Mouse (Mus musculus): ENCODE results near the gene Slc15a1. TPM values are rescaled to one million over a fixed set of nuclear protein-coding genes. Genes with fewer than 3 reads are reported as not detected.

Gene Slc15a1
- total RNA-seq (2021), result under 1 TPM in 1 of 2 experiments, not detected in 1; 0.19 TPM
- long read RNA-seq, experiment 1, partial matches to known transcripts, result 0 of 1 reads
- long read RNA-seq, experiment 1, other reads (novel, unspliced or antisense), result 1 of 1 reads
- long read RNA-seq, experiment 2, result 0 reads

GRCm38 (mm10) chr14:121504781-121505484 lies at the start of gene Slc15a1:
Gene Slc15a1 (minus strand): TSS chr14:121505252.
- DNase-seq (ENCODE audit: low spot score in 2 of 2), result no peak

- no peak for DNase-seq (ENCODE audit: low spot score in 2 of 2)
Measured at GRCm38 (mm10) chr14:121553785-121554184, 48.7 kb upstream of the Slc15a1 start.

GRCm38 (mm10) chr14:121552586-121552985 lies 47.5 kb upstream of the Slc15a1 start:
- no peak for DNase-seq (ENCODE audit: low spot score in 2 of 2)

GRCm38 (mm10) chr14:121549834-121550233 lies 44.8 kb upstream of the Slc15a1 start:
- DNase-seq (ENCODE audit: low spot score in 2 of 2), result no peak

GRCm38 (mm10) chr14:121547745-121548144 lies 42.7 kb upstream of the Slc15a1 start:
- DNase-seq (ENCODE audit: low spot score in 2 of 2), result no peak

- DNase-seq (ENCODE audit: low spot score in 2 of 2), result no peak
Measured at GRCm38 (mm10) chr14:121546621-121547020, 41.6 kb upstream of the Slc15a1 start.

GRCm38 (mm10) chr14:121545551-121546331 lies 40.7 kb upstream of the Slc15a1 start:
- no peak for DNase-seq (ENCODE audit: low spot score in 2 of 2)

- DNase-seq (ENCODE audit: low spot score in 2 of 2), result no peak
Measured at GRCm38 (mm10) chr14:121541262-121541661, 36.2 kb upstream of the Slc15a1 start.

GRCm38 (mm10) chr14:121534501-121534900 lies 29.4 kb upstream of the Slc15a1 start:
- no peak for DNase-seq (ENCODE audit: low spot score in 2 of 2)

- no peak for DNase-seq (ENCODE audit: low spot score in 2 of 2)
Measured at GRCm38 (mm10) chr14:121530853-121531252, 25.8 kb upstream of the Slc15a1 start.

- DNase-seq (ENCODE audit: low spot score in 2 of 2), result no peak
Measured at GRCm38 (mm10) chr14:121527883-121528282, 22.8 kb upstream of the Slc15a1 start.

- DNase-seq (ENCODE audit: low spot score in 2 of 2), result no peak
Measured at GRCm38 (mm10) chr14:121527201-121527600, 22.1 kb upstream of the Slc15a1 start.

GRCm38 (mm10) chr14:121521709-121522108 lies 16.7 kb upstream of the Slc15a1 start:
- DNase-seq (ENCODE audit: low spot score in 2 of 2), result no peak

GRCm38 (mm10) chr14:121516881-121517280 lies 11.8 kb upstream of the Slc15a1 start:
- no peak for DNase-seq (ENCODE audit: low spot score in 2 of 2)

GRCm38 (mm10) chr14:121508929-121509328 lies 3.9 kb upstream of the Slc15a1 start:
- DNase-seq (ENCODE audit: low spot score in 2 of 2), result no peak

- DNase-seq (ENCODE audit: low spot score in 2 of 2), result no peak
Measured at GRCm38 (mm10) chr14:121506336-121506735, 1.3 kb upstream of the Slc15a1 start.

GRCm38 (mm10) chr14:121505485-121505860 lies 421 bp upstream of the Slc15a1 start:
- DNase-seq (ENCODE audit: low spot score in 2 of 2), result no peak

GRCm38 (mm10) chr14:121500577-121500976 lies 4.5 kb downstream of the Slc15a1 start:
- no peak for DNase-seq (ENCODE audit: low spot score in 2 of 2)

GRCm38 (mm10) chr14:121499769-121500168 lies 5.3 kb downstream of the Slc15a1 start:
- DNase-seq (ENCODE audit: low spot score in 2 of 2), result no peak

GRCm38 (mm10) chr14:121497800-121498199 lies 7.3 kb downstream of the Slc15a1 start:
- no peak for DNase-seq (ENCODE audit: low spot score in 2 of 2)

- DNase-seq (ENCODE audit: low spot score in 2 of 2), result no peak
Measured at GRCm38 (mm10) chr14:121495741-121496140, 9.3 kb downstream of the Slc15a1 start.

- DNase-seq (ENCODE audit: low spot score in 2 of 2), result no peak
Measured at GRCm38 (mm10) chr14:121495120-121495519, 9.9 kb downstream of the Slc15a1 start.
